Mouse (Mus musculus): ENCODE measurements at regions not wholly inside any gene's neighbourhood (a gene's known extent, or its start where the extent isn't known, plus 50 kb on each side); places are given as distances from the start of the nearest gene placed in this dataset.

DNA sequence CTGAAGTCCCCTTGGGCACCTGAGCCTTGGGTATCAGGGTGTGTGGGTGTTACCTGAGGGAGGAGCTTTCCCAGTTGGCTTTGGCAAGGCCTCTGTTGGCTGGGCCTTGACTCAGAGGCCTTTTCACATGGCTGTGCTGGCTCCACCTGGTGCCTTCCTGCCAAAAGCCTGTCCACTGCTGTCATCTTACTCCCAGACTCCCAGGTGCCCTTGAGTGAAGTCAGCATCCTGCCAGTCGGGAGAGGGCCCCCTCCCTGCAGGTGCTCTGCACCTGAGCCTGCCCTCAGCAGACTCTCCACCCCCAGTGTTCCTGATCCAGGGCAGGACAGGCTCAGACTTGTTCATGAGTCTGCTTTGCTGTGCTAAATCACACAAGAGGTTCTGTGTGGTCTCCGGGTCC, 99.2 kb upstream of the Lgalsl start:
- TF ChIP-seq CTCF (IDR thresholded peaks at IDR 0.05; ENCODE audit: borderline replicate concordance, extremely low read depth, insufficient read depth, insufficient read length) (no peak), POLR2A (IDR thresholded peaks at IDR 0.05; ENCODE audit: borderline replicate concordance, extremely low read depth, insufficient read depth, insufficient read length, poor library complexity, severe bottlenecking) (no peak)

DNA sequence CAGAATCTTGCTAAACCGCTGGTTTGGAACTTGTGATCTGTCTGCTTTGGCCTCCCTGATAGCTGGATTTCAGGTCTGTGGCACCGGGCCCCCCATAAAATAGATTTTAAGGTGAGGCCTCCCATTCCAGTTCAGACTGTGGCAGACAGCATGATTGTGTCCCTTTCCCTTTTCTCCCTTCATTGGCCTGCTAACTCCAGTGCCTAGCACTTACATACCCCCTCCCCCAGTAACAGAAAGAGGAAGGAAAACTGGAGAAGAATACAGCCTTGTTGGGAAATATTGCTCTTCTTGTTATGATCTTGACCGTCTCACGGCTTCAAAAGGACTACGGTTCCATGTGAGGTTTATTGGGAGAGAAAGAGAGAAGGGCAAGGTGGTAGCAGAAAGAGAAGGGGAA, 99.7 kb upstream of the Lgalsl start:
- TF ChIP-seq POLR2A (IDR thresholded peaks at IDR 0.05; ENCODE audit: borderline replicate concordance, extremely low read depth, insufficient read depth, insufficient read length, poor library complexity, severe bottlenecking) (no peak), CTCF (IDR thresholded peaks at IDR 0.05; ENCODE audit: borderline replicate concordance, extremely low read depth, insufficient read depth, insufficient read length) (no peak)
- no peak for DNase-seq (ENCODE audit: low read depth)

More for the DNA sequence above, 99.2 kb upstream of the Lgalsl start:
- DNase-seq (ENCODE audit: low read depth): no peak

DNA sequence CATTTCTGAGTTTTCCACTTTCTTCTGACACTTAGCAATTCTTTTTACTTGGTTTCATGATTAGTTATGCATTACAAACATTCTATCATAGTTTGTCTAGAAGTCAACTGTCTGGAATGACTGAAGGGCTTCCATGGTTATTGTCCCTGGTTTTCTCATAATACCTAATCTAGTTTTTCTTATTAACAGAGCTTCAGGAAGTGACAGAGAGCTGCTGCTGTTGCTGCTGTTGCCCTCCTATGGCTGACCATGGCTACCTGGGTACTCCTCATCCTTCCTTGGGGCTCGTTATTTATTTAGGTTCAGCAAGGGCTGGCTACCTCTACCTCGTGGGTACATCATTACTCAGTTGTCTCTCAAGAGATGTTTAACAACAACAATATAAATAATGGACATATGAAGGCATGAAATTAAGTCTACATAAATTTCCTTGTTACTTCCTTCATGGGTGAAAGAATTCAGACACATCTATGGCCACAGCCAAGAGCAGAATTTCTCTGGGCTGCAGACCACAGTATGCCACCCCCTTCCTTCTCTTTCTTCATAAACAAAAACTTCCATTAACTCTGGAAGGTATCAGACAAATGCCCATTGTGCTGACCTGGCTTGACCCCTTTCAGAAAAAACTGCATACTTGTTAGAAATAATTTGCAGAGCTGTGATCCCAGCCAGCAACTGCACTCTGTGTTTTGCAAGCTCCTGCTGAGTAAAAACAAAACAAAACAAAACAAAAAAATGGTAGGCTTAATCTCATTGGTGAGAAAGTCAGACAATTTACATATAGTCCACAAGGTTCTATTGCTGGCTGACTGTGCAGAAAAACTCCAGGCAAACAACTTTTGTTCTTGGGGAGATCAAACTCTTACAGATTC, 103.6 kb upstream of the Lgalsl start:
- TF ChIP-seq CTCF (IDR thresholded peaks at IDR 0.05; ENCODE audit: borderline replicate concordance, extremely low read depth, insufficient read depth, insufficient read length): no peak
- no peak for TF ChIP-seq POLR2A (IDR thresholded peaks at IDR 0.05; ENCODE audit: borderline replicate concordance, extremely low read depth, insufficient read depth, insufficient read length, poor library complexity, severe bottlenecking)
- DNase-seq (ENCODE audit: low read depth): no peak

DNA sequence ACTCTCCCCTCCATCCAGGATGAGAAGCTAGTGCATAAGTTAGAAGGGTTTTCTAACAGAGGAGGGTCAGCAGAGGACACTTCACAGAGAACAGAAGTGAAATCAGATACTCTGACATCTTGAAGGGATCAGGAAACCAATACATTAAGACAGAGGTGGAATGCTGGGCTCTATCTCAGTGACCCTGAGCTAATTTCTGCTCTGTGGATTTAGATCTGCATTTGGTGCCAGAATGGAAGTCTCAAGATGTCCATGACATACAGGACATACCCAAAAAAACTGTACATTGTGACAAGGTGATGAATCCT, 104.2 kb upstream of the Lgalsl start:
- TF ChIP-seq CTCF (IDR thresholded peaks at IDR 0.05; ENCODE audit: borderline replicate concordance, extremely low read depth, insufficient read depth, insufficient read length) (no peak), POLR2A (IDR thresholded peaks at IDR 0.05; ENCODE audit: borderline replicate concordance, extremely low read depth, insufficient read depth, insufficient read length, poor library complexity, severe bottlenecking) (no peak)
- DNase-seq (ENCODE audit: low read depth): no peak

DNA sequence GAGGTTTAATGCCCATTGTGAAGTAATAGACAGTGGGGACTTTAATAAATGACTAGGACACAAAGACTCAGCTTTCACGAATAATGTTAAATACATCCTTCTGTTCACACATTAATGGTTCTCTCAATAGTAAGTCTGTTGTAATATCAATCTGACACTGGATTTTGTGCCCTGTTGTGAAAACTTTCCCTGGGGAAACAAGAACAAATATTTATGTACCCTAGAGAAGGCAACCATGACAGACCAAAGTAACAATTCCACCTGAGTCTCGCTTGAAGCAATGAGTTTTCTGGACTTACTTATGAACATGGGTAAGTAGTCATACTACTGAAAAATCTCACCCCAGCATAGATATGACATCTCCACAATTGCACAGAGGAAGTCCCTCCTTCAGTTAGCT, 105.1 kb upstream of the Lgalsl start:
- no peak for TF ChIP-seq POLR2A (IDR thresholded peaks at IDR 0.05; ENCODE audit: borderline replicate concordance, extremely low read depth, insufficient read depth, insufficient read length, poor library complexity, severe bottlenecking)
- no peak for TF ChIP-seq CTCF (IDR thresholded peaks at IDR 0.05; ENCODE audit: borderline replicate concordance, extremely low read depth, insufficient read depth, insufficient read length)
- DNase-seq (ENCODE audit: low read depth): no peak

DNA sequence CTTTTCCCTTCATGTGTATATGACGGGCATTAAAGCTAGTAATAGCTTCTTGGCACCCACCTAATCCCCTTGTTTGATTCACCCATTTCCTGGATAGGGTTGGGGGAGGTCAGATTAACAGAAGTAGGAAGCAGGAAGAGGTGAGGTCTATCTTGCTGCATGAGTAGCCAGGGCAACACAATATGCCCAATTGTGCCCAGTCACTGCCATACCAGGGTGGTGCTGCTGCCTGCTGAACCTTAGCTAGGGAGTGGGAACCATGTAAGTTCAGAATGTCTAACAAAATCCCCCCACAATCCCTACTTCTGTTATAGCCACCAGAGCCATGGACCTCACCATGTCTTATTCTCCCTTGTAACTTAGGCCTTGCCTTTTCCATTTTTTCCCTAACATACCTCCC, 106.1 kb upstream of the Lgalsl start:
- TF ChIP-seq CTCF (IDR thresholded peaks at IDR 0.05; ENCODE audit: borderline replicate concordance, extremely low read depth, insufficient read depth, insufficient read length) (no peak), POLR2A (IDR thresholded peaks at IDR 0.05; ENCODE audit: borderline replicate concordance, extremely low read depth, insufficient read depth, insufficient read length, poor library complexity, severe bottlenecking) (no peak)
- DNase-seq (ENCODE audit: low read depth): no peak

DNA sequence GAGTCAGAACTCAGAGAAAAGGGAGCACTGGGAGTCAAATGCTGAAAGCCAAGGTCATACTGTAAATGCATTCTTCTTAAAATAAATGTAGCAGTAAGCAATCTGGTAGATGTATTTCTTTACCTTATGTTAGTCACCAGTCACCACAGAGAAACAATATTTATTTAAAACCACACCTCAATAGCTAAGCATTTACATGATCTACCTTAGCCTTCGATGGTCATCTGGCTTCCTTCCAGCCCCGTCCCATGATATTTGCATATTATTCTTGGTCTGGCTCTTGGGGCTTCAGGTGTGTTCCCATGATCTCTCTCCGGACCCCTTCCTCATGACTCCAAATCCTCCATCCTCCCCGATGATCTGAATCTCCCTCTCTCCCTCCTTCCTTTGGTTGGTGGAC, 107.1 kb upstream of the Lgalsl start:
- DNase-seq (ENCODE audit: low read depth): no peak
- TF ChIP-seq POLR2A (IDR thresholded peaks at IDR 0.05; ENCODE audit: borderline replicate concordance, extremely low read depth, insufficient read depth, insufficient read length, poor library complexity, severe bottlenecking) (no peak), CTCF (IDR thresholded peaks at IDR 0.05; ENCODE audit: borderline replicate concordance, extremely low read depth, insufficient read depth, insufficient read length) (no peak)

DNA sequence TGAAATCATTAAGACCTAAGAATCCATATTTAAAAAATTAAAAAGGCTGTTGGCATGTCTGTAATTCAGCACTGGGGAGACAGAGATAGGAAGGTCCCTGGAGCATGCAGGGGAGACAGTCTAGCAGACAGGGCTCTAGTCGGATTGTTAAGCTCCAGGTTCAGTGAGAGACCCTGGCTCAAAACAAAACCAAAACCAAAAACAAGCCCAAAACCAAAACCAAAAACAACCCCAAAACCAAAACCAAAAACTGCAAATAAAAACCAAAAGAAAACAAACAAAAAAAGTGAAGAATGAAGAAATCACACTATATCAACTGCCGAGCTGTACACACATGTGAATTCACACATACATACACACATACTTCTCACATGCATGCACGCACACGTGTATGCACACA, 108.8 kb upstream of the Lgalsl start:
- DNase-seq (ENCODE audit: low read depth): no peak
- no peak for TF ChIP-seq POLR2A (IDR thresholded peaks at IDR 0.05; ENCODE audit: borderline replicate concordance, extremely low read depth, insufficient read depth, insufficient read length, poor library complexity, severe bottlenecking)
- no peak for TF ChIP-seq CTCF (IDR thresholded peaks at IDR 0.05; ENCODE audit: borderline replicate concordance, extremely low read depth, insufficient read depth, insufficient read length)

DNA sequence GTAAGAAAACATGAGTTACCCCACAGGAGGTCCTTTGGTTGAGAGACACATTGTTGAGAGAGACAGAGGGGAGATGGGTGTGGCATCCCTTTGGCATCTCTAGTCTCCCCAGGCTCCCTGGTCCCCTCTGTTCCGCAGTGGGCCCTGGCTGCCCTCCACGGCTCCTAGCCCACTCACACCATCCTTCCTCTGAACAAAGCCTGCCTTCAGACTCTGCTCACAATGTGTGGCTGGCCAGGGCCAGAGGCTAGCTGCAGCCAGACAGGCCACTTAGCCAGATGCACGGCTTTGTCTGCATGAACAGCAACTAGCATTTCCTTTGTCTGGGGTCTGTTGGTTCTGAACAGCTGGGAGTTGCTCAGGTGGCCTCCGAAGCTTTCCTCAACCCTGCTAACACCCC, 110.7 kb upstream of the Lgalsl start:
- no peak for TF ChIP-seq CTCF (IDR thresholded peaks at IDR 0.05; ENCODE audit: borderline replicate concordance, extremely low read depth, insufficient read depth, insufficient read length)
- TF ChIP-seq POLR2A (IDR thresholded peaks at IDR 0.05; ENCODE audit: borderline replicate concordance, extremely low read depth, insufficient read depth, insufficient read length, poor library complexity, severe bottlenecking): no peak
- peak; percentile 26 for DNase-seq (ENCODE audit: low read depth)

DNA sequence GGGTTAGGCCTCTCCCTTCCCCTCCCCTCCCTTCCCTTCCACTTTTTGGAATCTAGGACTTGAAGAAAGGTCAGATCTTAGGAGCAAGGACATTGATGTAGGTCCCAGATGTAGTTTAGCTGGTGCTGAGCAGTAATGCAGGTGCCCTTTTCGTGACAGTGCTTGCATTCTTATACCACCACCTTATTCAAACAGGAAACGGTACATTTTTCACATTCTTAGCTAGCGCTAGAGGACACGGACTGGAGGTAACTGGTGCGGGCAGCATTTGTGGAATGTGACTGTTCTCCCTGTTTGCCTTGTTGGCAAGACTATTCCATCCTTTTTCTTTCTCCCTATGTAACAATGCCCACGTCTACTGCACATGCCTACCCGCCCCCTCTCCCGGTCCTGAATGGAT, 124.7 kb upstream of the Lgalsl start:
- no peak for TF ChIP-seq POLR2A (IDR thresholded peaks at IDR 0.05; ENCODE audit: borderline replicate concordance, extremely low read depth, insufficient read depth, insufficient read length, poor library complexity, severe bottlenecking)
- TF ChIP-seq CTCF (IDR thresholded peaks at IDR 0.05; ENCODE audit: borderline replicate concordance, extremely low read depth, insufficient read depth, insufficient read length): no peak
- no peak for DNase-seq (ENCODE audit: low read depth)

DNA sequence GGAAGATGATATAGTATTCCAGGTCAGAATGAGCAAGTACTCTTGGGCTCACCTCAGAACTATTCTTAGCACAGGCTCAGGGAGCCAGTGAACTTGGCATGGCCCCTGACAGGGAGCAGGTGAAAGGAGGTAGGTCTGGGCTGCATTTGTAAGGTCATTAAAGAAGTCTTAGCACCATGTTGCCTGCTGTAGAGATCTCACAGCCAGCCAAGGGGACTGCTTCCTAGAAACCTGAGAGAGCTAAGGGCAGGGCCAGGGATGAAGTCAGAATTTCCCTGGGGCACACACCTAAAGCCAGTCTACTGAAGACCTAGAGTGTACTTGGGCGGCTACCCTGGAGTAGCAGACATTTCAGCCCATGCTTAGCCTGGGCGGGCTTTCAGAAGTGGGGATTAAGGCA, 126.9 kb upstream of the Lgalsl start:
- TF ChIP-seq POLR2A (IDR thresholded peaks at IDR 0.05; ENCODE audit: borderline replicate concordance, extremely low read depth, insufficient read depth, insufficient read length, poor library complexity, severe bottlenecking) (no peak), CTCF (IDR thresholded peaks at IDR 0.05; ENCODE audit: borderline replicate concordance, extremely low read depth, insufficient read depth, insufficient read length) (no peak)

DNA sequence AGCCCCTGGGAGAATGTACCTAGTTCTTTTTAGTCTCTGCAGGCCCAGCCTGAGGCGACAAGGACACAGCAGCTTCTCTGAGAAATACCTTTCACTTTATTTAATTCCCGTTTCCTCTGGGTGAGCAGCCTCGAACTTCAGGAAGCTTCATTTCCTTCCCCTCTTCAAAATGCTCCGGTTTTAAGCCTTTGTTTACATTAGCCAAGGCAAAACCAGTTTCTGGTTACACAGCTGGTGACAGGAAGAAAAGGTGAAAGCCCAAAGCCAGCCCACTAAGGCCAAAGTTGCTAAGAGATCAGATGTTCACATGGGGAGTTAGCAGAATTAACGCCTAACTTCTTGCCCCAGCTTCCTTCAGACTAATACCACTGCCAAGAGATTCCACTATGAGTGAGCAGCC, 127.4 kb upstream of the Lgalsl start:
- TF ChIP-seq CTCF (IDR thresholded peaks at IDR 0.05; ENCODE audit: borderline replicate concordance, extremely low read depth, insufficient read depth, insufficient read length) (no peak), POLR2A (IDR thresholded peaks at IDR 0.05; ENCODE audit: borderline replicate concordance, extremely low read depth, insufficient read depth, insufficient read length, poor library complexity, severe bottlenecking) (no peak)
- no peak for DNase-seq (ENCODE audit: low read depth)

More for the DNA sequence above, 126.9 kb upstream of the Lgalsl start:
- DNase-seq (ENCODE audit: low read depth): no peak
